Mouse (Mus musculus) bone marrow macrophage, adult 2 months (primary cell): ENCODE measurements at regions not wholly inside any gene's neighbourhood (a gene's known extent, or its start where the extent isn't known, plus 50 kb on each side); places are given as distances from the start of the nearest gene placed in this dataset.

Experiments
- CTCF ChIP-seq: IDR thresholded peaks from 2 replicates; pipeline ENCODE4 v1.5.1; 2012; ENCODE audit warnings: low read depth, mild to moderate bottlenecking, low read length, moderate library complexity
- POLR2A ChIP-seq: IDR thresholded peaks from 2 replicates; pipeline ENCODE4 v1.6.1; 2012; ENCODE audit warnings: mild to moderate bottlenecking, low read depth, low read length, borderline replicate concordance

DNA sequence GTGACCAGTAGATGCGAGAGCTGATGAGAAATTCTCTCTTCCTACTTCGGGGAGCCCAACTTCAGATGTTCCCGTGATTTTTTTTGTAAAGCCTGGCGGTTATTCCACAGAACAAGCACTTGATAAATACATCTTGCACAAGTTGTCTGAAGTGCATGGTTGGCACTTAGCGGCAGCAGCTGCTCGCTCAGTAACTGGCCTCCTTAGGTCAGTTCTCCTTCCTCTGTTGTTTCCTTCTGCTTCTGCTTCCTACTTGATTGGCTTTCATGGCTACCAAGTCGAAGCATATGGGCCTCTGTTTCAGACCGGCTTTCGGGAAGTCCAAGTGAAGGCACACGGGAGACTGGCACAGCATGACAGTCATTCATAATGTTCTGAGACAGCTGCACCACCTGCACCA, 84.6 kb downstream of the Nufip1 start:
- TF ChIP-seq CTCF = no peak
- TF ChIP-seq POLR2A = no peak
